Mouse (Mus musculus) kidney, embryonic 15.5 days (tissue): ENCODE data around the gene Myo18a. TPM values are rescaled to one million over a fixed set of nuclear protein-coding genes. Genes with fewer than 3 reads are reported as not detected.

Experiments
- ATAC-seq: fragments of 200-750 bp; cut with Nextera tagmentation; replicated peaks from 2 replicates; pipeline ENCODE4 v1.8.0; 2017; ENCODE audit warnings: moderate TSS enrichment; ENCODE audit not compliant: low FRiP score
- H3K27ac ChIP-seq: fragments of 300-500 bp; sonication (generic); 2 replicates; pipeline ENCODE4 v1.5.1; 2015; ENCODE audit warnings: mild to moderate bottlenecking, inconsistent platforms
- H3K27me3 ChIP-seq: fragments of 300-500 bp; sonication (generic); 2 replicates; pipeline ENCODE4 v1.6.1; 2015; ENCODE audit warnings: inconsistent platforms
- H3K36me3 ChIP-seq: fragments of 300-500 bp; sonication (generic); 2 replicates; pipeline ENCODE4 v1.6.1; 2015; ENCODE audit warnings: inconsistent platforms
- H3K4me1 ChIP-seq: fragments of 300-500 bp; sonication (generic); 2 replicates; pipeline ENCODE4 v1.6.1; 2015; ENCODE audit warnings: inconsistent platforms
- H3K4me2 ChIP-seq: fragments of 300-500 bp; sonication (generic); 2 replicates; pipeline ENCODE4 v1.6.1; 2015; ENCODE audit warnings: moderate library complexity, mild to moderate bottlenecking, inconsistent platforms
- H3K4me3 ChIP-seq: fragments of 300-500 bp; sonication (generic); replicated peaks from 2 replicates; pipeline ENCODE4 v1.5.1; 2015; ENCODE audit warnings: mild to moderate bottlenecking, inconsistent platforms
- H3K9ac ChIP-seq: fragments of 300-500 bp; sonication (generic); 2 replicates; pipeline ENCODE4 v1.6.1; 2015; ENCODE audit warnings: mild to moderate bottlenecking, inconsistent platforms
- H3K9me3 ChIP-seq: fragments of 300-500 bp; sonication (generic); replicated peaks from 2 replicates; pipeline ENCODE4 v1.6.1; 2016; ENCODE audit warnings: inconsistent platforms
- WGBS: fragments of 180-500 bp; shearing (Covaris S2); methylation state at CpG from one replicate; pipeline ENCODE4 v1.1.7; 2015; ENCODE audit warnings: mixed read lengths; 5-methylcytosine and 5-hydroxymethylcytosine counted together
- polyA plus RNA-seq: library from polyadenylated mRNA; unstranded; fragments of >200 nt; fragmentation: Nextera tagmentation; extraction: Ambion mirVana; gene quantifications from 2 replicates; pipeline ENCODE4 v1.2.1, GENCODE M21; 2015

The Myo18a gene
- polyA plus RNA-seq, 1 experiment from 2014 or later, result 31.8 TPM

DNA sequence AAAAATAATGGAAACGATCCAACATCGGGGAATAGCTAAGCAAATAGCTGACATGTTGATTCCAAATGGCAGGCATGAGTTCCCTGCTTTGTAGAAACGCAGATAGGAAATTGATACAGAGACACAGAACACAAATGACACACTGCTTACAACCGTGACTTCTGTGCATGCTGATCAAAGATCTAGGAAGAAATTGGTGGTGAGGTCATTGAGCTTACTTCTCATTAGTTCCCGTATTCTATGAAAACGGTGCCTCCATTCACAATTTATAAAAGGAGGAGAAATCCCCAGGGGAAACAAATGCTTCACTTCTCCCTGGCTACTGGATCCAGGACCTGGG, 133.4 kb downstream of the Myo18a start:
- H3K36me3 ChIP-seq, result no peaks in the 10 kb centered on the region
- no peak overlapping the region for H3K9ac ChIP-seq
- ATAC-seq, result no peak
- H3K4me3 ChIP-seq, result no peak overlapping the region
- peaks cover 58% of the 10 kb centered on the region for H3K27me3 ChIP-seq
- H3K4me1 ChIP-seq, result peaks cover 38% of the 10 kb centered on the region
- H3K27ac ChIP-seq, result no peak overlapping the region
- H3K9me3 ChIP-seq, result no peaks in the 10 kb centered on the region
- H3K4me2 ChIP-seq, result peak overlapping the region; percentile 8; the same call in 1 of the 2 replicates
- 53% methylated on average over 6 of the region's 6 CpGs for WGBS

DNA sequence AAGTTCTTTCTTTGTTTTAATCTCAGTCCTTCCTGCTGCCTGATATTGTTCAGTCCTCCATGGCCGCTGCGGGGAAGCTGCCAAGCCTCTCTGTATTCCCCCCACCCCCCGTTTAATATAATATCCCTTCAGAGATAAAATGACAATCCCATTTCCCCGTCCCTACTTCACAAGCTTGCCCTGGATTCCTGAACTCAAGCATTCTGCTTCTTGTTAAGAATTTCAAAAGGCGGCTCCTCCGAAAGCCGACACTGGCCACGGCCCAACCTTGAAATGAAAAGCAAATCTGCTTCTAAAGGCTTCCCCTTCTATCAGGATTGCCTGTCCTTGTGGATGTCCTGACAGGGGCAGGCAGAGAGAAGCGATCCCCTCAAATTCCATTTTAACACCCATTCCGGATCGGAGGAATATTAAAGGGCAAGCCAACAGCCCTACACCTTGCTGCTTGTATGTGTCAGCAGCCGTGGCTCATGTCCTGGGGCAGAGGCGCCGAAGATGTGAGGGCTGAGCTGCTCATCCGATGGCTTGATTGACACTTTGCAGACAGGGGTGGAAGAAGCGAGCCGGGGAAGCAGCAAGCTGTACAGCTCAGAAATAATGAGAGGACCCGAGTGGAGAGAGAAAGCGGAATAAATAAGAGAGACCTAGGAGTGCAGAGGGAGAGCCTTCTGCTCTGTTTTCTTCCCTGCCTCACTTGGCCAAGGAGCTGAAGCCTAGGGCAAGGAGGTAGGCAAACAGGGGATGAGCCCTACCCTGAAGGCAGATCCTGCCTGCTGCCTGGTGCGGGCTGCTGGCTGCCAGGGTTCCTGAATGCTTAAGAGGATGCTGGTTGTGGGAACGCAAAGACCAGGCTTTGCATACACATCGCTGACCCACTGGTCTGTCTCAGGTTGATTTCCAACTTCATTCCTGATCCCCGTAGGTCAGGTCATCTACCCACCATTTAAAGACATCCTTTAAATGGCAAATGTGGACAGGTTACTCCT, 134.1 kb downstream of the Myo18a start:
- Histone ChIP-seq H3K9me3 (no peaks in the 10 kb centered on the region), H3K27ac (no peak overlapping the region), H3K4me3 (no peak overlapping the region), H3K4me1 (peaks cover 43% of the 10 kb centered on the region), H3K4me2 (peak overlapping the region; percentile 8; the same call in 1 of the 2 replicates), H3K36me3 (no peaks in the 10 kb centered on the region), H3K27me3 (peaks cover 61% of the 10 kb centered on the region), H3K9ac (no peak overlapping the region)
- ATAC-seq, result no peak
- 23% methylated on average over 23 of the region's 23 CpGs for WGBS

DNA sequence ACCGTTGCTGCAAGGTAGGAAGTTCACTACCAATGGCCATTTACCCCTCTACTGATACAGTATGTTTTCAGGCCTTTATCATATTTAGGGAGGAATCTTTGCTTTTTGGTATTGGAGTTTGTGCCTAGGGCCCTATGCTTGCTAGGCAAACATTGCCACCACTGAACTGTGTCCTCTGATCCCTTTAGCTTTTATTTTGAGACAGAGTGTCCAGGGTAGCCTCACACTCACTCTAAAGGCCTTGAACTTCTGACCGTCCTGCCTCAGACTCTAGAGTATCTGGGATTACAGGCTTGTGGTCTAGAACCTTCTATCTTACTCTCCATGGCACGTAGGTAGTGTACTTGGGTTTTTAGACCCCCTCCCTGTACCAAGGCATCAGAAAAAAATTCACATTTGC, 137.1 kb downstream of the Myo18a start:
- Histone ChIP-seq H3K4me2 (no peak overlapping the region), H3K4me3 (no peak overlapping the region), H3K27me3 (peaks cover 67% of the 10 kb centered on the region), H3K9ac (no peak overlapping the region), H3K4me1 (peaks cover 23% of the 10 kb centered on the region), H3K36me3 (no peaks in the 10 kb centered on the region), H3K27ac (no peak overlapping the region), H3K9me3 (no peaks in the 10 kb centered on the region)
- WGBS, result 90% methylated on average over 3 of the region's 3 CpGs
- ATAC-seq, result no peak

DNA sequence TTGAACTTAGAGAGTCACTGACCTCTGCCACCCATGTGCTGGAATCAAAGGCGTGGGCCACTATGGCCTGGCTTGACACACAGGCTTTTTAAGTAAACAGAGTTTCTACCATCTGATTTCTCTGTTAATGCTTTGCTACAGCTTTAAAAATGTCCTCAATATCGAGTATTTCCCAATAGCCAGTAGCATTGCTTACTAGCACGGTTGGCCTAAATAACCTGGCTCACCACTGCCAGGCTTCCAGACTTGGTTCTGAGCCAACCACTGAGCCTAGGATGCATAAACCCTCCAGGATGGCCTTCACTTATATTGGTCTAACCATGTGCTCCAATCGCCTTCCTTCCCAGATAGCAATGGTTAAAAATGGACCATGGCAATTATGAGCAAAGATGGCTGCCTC, 137.7 kb downstream of the Myo18a start:
- Histone ChIP-seq H3K27ac (no peak overlapping the region), H3K4me3 (no peak overlapping the region), H3K9me3 (no peaks in the 10 kb centered on the region), H3K4me1 (peaks cover 19% of the 10 kb centered on the region), H3K9ac (no peak overlapping the region), H3K27me3 (peaks cover 62% of the 10 kb centered on the region), H3K36me3 (no peaks in the 10 kb centered on the region), H3K4me2 (no peak overlapping the region)
- no peak for ATAC-seq
- 88% methylated on average over 4 of the region's 4 CpGs for WGBS

DNA sequence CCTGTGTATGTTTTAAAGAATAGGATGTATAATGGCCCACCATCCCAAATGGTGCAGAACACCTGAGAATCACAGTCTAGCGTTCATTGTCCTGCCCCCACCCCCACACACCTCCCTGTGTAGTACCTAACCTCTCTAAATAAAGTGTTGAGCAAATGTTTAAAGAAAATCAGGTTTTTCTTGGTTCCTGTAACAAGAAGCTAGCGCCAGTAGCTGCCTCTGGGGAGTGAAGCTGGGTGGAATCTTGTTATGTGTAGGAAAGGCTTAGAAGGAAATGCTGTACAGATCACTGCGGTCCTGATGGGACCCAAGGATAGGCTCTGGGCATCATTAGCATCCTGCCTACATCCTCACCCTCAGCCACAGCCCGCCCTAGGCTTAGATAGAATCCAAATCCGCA, 138.3 kb downstream of the Myo18a start:
- Histone ChIP-seq H3K27ac (no peak overlapping the region), H3K4me3 (no peak overlapping the region), H3K4me1 (peaks cover 15% of the 10 kb centered on the region), H3K36me3 (no peaks in the 10 kb centered on the region), H3K9me3 (no peaks in the 10 kb centered on the region), H3K9ac (no peak overlapping the region), H3K4me2 (no peak overlapping the region), H3K27me3 (peaks cover 55% of the 10 kb centered on the region)
- WGBS, result 59% methylated on average over 5 of the region's 5 CpGs
- no peak for ATAC-seq

DNA sequence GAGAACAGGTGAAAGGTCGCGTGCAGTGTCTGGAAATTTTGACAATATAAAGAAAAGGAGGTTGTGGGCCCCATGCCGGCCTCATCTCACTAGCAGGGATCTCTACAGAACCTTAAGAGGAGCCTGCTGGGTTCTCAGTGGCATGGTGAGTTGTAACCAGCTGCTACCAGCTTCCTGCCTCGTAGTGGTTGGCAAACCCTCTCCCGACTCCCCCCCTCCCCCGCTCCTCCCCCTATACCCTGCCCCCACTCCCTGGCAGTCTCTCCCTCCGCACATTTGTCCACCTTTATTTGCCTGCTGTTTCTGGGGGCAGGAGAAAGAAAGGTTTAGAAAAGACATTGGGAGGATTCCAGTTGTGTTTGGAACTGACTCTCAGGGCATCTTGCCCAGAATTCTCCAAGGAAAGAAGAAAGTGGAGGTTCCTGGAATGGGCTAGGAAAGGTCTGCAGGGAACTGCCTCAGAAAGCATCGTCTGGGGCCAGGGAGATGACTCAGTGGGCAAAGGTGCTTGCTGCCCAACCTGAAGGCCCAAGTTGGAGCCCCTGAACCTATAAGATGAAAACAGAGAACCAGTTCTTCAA, 138.8 kb downstream of the Myo18a start:
- H3K36me3 ChIP-seq, result no peaks in the 10 kb centered on the region
- no peak overlapping the region for H3K4me2 ChIP-seq
- 46% methylated on average over 8 of the region's 8 CpGs for WGBS
- no peak overlapping the region for H3K27ac ChIP-seq
- H3K4me3 ChIP-seq, result no peak overlapping the region
- no peak for ATAC-seq
- H3K4me1 ChIP-seq, result peaks cover 14% of the 10 kb centered on the region
- peaks cover 53% of the 10 kb centered on the region for H3K27me3 ChIP-seq
- H3K9ac ChIP-seq, result no peak overlapping the region
- no peaks in the 10 kb centered on the region for H3K9me3 ChIP-seq

DNA sequence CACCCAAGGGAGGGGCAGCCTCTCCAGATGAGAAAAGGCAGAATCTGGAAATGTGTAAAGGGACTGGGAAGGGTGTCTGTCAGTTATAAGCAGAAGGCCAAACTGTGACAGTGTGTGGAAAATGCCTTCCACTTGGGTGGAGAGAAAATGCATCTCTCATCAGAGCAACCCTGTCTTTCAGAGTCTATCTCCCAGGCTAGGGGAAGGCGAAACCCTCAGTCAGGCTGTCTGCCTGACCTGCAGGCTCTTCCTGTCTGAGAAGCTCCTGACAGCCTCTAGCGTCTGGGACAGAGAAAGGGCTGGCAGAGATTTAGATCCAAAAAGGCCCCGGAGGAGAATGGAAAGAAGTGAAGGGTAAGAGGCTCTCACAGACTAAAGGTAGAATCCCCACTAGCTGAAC, 140.7 kb downstream of the Myo18a start:
- Histone ChIP-seq H3K36me3 (no peaks in the 10 kb centered on the region), H3K27ac (no peak overlapping the region), H3K9ac (no peak overlapping the region), H3K4me3 (no peak overlapping the region), H3K27me3 (peaks cover 48% of the 10 kb centered on the region), H3K4me1 (peaks cover 14% of the 10 kb centered on the region), H3K9me3 (no peaks in the 10 kb centered on the region), H3K4me2 (no peak overlapping the region)
- 37% methylated on average over 3 of the region's 3 CpGs for WGBS
- no peak for ATAC-seq

DNA sequence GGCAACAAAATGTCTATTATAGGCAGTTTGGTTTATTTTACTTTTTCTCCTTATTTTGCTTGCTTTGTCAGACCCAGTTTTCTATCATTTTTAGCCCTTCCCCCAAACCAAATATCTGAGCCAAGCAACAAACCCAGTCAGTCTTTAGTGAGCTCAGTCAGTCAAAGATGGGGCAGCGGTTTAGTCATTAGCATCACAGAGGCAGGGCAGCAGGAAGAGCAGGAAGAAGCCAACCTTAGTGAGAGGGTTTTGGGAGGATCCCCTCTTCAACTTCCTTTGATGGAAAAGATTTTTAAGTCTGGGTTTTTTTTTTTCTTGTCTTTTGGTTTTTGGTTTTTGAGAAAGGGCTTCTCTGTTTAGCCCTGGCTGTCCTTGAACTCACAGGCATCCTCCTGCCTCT, 141.7 kb downstream of the Myo18a start:
- Histone ChIP-seq H3K36me3 (no peaks in the 10 kb centered on the region), H3K9me3 (no peaks in the 10 kb centered on the region), H3K4me1 (peaks cover 14% of the 10 kb centered on the region), H3K27ac (no peak overlapping the region), H3K9ac (no peak overlapping the region), H3K4me2 (no peak overlapping the region), H3K4me3 (no peak overlapping the region), H3K27me3 (peaks cover 51% of the 10 kb centered on the region)
- no peak for ATAC-seq
- WGBS, result 27% methylated on average over 1 of the region's 1 CpGs

DNA sequence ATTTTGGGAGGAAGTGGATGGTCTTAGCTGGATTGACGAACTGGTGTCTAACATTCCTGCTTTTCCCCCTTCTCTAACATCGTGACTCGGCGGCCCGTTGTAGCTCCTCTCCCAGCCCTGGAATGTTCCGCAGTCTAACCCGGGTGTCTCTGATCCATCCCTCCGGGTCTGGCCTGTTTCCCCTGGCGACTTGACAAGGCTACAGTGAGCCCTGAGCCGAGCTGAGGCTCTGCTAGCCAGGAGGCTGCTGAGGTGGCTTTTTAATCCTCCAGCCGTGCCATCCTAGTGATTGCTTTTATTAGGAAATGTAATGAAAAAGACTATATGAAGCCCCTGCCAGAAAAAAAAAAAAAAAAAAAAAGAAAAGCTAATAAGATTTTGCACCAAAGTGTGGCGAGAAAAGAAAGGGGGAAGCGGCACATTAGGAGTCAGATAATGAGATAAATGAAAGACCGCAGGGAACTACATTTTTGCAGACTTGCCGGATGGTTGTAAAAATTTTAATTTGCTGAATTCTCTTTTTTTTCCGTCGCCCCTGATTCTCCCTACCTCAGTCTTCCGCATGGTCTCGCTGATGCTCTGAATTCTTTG, 143.1 kb downstream of the Myo18a start:
- H3K4me1 ChIP-seq, result peaks cover 14% of the 10 kb centered on the region
- ATAC-seq, result no peak
- WGBS, result 51% methylated on average over 19 of the region's 19 CpGs

DNA sequence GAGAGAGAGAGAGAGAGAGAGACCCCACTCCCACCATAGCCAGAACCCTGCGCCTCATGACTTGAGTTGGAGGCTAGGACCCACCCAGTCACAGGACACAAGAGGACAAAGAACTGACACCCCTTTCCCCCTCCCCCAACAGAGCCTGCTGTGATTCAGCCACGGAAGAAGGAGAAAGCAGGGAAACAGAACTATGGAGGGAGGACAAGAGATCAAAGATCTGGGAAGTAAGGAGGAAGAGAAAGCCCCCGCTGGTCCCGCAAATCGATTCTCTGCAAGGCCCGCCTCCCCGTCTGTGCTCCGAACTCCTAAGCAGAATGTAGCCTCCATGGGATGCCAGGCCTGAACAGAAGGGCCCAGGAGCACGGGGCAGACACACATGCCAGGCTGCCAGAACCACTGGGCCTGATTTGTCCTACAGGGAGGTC, 143.7 kb downstream of the Myo18a start:
- peaks cover 54% of the 10 kb centered on the region for H3K27me3 ChIP-seq
- no peaks in the 10 kb centered on the region for H3K36me3 ChIP-seq
- no peak for ATAC-seq
- no peak overlapping the region; the same call in 1 of the 2 replicates for H3K4me3 ChIP-seq
- 11% methylated on average over 9 of the region's 9 CpGs for WGBS
- H3K9ac ChIP-seq, result no peak overlapping the region
- H3K27ac ChIP-seq, result no peak overlapping the region
- peak overlapping the region; percentile 47 for H3K4me2 ChIP-seq
- H3K9me3 ChIP-seq, result no peaks in the 10 kb centered on the region
- peaks cover 8% of the 10 kb centered on the region for H3K4me1 ChIP-seq

More for the DNA sequence above, 143.1 kb downstream of the Myo18a start:
- Histone ChIP-seq H3K4me3 (no peak overlapping the region), H3K36me3 (no peaks in the 10 kb centered on the region), H3K27me3 (peaks cover 57% of the 10 kb centered on the region), H3K27ac (no peak overlapping the region), H3K4me2 (no peak overlapping the region), H3K9ac (no peak overlapping the region), H3K9me3 (no peaks in the 10 kb centered on the region)

DNA sequence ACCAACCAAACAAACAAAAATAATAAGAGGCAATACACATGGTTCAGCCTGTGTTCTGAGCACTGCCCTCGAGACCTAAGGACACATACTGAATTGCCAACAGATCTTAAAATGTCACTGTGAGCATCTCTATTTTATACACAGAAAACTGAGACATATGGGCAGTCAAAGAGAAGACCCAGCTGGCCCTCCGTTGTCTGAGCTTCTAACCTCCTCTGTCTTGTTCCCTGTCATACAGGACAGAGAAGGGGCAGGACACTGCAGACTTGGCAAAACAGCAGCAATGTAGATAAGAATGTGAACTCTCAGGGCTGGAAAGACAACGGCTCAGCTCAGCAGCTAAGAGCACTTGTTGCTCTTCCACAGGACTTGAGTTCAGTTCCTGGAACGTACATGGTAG, 145.4 kb downstream of the Myo18a start:
- ATAC-seq, result no peak
- Histone ChIP-seq H3K36me3 (no peaks in the 10 kb centered on the region), H3K27me3 (peaks cover 66% of the 10 kb centered on the region), H3K9me3 (no peaks in the 10 kb centered on the region), H3K4me1 (peaks cover 7% of the 10 kb centered on the region), H3K4me3 (no peak overlapping the region), H3K27ac (no peak overlapping the region), H3K9ac (no peak overlapping the region), H3K4me2 (no peak overlapping the region)
- WGBS, result 56% methylated on average over 4 of the region's 4 CpGs

DNA sequence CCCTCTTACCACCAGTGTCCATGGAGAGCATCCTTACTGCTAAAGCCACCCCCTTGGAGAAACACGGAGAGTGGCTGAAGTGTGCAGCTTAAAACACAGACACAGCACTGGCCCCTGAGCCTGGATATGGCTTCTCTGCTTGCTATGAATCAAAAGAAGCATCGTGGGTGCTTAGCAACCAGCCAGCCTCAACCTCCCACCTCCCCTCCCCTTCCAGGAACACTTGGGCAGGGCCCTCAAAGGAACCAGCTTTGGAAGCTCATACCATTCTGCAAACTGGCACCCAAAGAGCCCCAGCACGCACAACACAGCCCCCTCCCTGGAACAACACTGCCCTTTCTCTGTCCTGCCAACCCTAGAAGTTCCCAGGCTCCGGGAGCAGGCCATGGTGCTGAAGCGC, 146.3 kb downstream of the Myo18a start:
- no peaks in the 10 kb centered on the region for H3K9me3 ChIP-seq

More for the DNA sequence above, 146.3 kb downstream of the Myo18a start:
- Histone ChIP-seq H3K27ac (no peak overlapping the region), H3K4me3 (no peak overlapping the region), H3K9ac (no peak overlapping the region), H3K27me3 (peaks cover 67% of the 10 kb centered on the region), H3K4me2 (no peak overlapping the region), H3K4me1 (peaks cover 7% of the 10 kb centered on the region), H3K36me3 (no peaks in the 10 kb centered on the region)
- no peak for ATAC-seq
- WGBS, result 26% methylated on average over 5 of the region's 5 CpGs
